Mouse (Mus musculus): ENCODE measurements around the gene Dync1i2. TPM values are rescaled to one million over a fixed set of nuclear protein-coding genes. Genes with fewer than 3 reads are reported as not detected.
A peak's percentile ranks its signal among the peaks of the same experiment; 100 is the strongest.

The Dync1i2 gene
- polyA plus RNA-seq, 1 experiment from 2014 or later = 190 TPM

DNA sequence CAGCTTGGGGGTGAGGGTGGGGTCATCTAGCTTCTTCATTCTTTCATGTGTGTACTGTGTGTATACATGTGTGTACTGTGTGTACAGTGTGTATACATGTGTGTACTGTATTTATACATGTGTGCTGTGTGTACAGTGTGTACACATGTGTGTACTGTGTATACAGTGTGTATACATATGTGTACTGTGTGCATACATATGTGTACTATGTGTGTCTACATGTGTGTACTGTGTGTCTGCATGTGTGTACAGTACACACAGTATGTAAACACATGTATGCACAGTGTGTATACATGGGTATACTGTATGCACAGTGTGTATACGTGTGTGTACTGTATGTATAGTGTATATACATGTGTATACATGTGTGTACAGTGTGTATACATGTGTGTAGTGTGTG is 70.5 kb downstream of the Dync1i2 start:
- Histone ChIP-seq H3K27ac (replicated peaks) (no peak overlapping the region), H3K4me3 (no peak overlapping the region), H3K4me1 (peaks cover 13% of the 10 kb centered on the region), H3K9me3 (no peaks in the 10 kb centered on the region), H3K27me3 (no peaks in the 10 kb centered on the region), H3K9ac (replicated peaks) (no peak overlapping the region), H3K36me3 (peaks cover 22% of the 10 kb centered on the region), H3K4me2 (replicated peaks) (no peak overlapping the region)
- 89% methylated on average over 1 of the region's 1 CpGs for WGBS
- ATAC-seq (replicated peaks) = peak; percentile 44; the same call in 1 of the 2 replicates

DNA sequence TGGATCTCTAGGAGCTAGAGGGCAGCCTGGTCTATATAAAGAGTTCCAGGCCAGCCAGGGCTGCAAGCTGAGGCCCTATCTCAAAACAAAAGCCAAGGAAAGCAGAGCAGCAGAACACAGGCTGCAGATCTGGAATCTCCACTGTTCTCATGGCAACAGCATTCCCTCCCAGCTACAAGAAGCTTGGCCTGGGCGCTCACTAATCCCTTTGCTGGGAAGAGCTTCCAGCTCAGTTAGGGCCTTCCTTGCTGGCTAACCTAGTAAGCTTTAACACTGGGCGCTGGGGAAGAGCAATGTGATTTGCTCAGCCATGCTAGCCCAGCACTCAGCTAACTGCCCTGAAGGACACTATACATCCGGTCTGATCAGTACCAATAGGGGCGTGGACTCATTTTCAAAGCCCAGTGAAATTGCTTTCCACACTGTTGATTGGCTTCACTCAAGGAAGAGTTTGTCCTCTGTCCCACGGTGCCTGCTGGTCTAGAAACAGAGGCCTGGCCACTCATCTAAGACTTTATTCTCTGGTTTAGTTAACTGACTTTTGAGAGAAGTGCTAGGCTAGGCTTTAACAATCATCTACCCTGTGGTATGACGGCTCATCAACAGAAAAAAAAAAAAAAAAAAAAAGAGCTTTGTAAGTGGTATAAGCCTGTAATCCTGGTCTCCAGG is 78.7 kb downstream of the Dync1i2 start:
- Histone ChIP-seq H3K4me2 (replicated peaks) (no peak overlapping the region), H3K27ac (replicated peaks) (no peak overlapping the region; the same call in 1 of the 2 replicates), H3K4me3 (no peak overlapping the region), H3K9me3 (no peaks in the 10 kb centered on the region), H3K9ac (replicated peaks) (no peak overlapping the region), H3K27me3 (no peaks in the 10 kb centered on the region), H3K36me3 (peaks cover 7% of the 10 kb centered on the region; the same call in 1 of the 2 replicates), H3K4me1 (peaks cover 21% of the 10 kb centered on the region)
- peak; percentile 63; the same call in 1 of the 2 replicates for ATAC-seq (replicated peaks)
- 41% methylated on average over 6 of the region's 6 CpGs for WGBS

- Histone ChIP-seq H3K9me3 (no peaks in the 10 kb centered on the region), H3K4me2 (replicated peaks) (no peak overlapping the region), H3K27me3 (no peaks in the 10 kb centered on the region), H3K4me3 (no peak overlapping the region), H3K27ac (replicated peaks) (no peak overlapping the region), H3K9ac (replicated peaks) (no peak overlapping the region), H3K4me1 (peaks cover 28% of the 10 kb centered on the region), H3K36me3 (peaks cover 6% of the 10 kb centered on the region; the same call in 1 of the 2 replicates)
- no peak for ATAC-seq (replicated peaks)
- WGBS = 68% methylated on average over 5 of the region's 5 CpGs
These were observed 80.1 kb downstream of the Dync1i2 start for GRCm38 (mm10) chr2:71291566-71291965.

GRCm38 (mm10) chr2:71293983-71294382 is 82.5 kb downstream of the Dync1i2 start:
- Histone ChIP-seq H3K4me3 (no peak overlapping the region), H3K4me1 (peaks cover 28% of the 10 kb centered on the region), H3K4me2 (replicated peaks) (no peak overlapping the region), H3K27me3 (no peaks in the 10 kb centered on the region), H3K36me3 (peaks cover 3% of the 10 kb centered on the region; the same call in 1 of the 2 replicates), H3K27ac (replicated peaks) (peak overlapping the region; percentile 65), H3K9ac (replicated peaks) (no peak overlapping the region), H3K9me3 (no peaks in the 10 kb centered on the region)
- no peak for ATAC-seq (replicated peaks)
- 51% methylated on average over 3 of the region's 3 CpGs for WGBS

GRCm38 (mm10) chr2:71294489-71294888 is 83.0 kb downstream of the Dync1i2 start:
- H3K27ac ChIP-seq (replicated peaks) = peak overlapping the region; percentile 65
- 15% methylated on average over 7 of the region's 7 CpGs for WGBS
- peaks cover 3% of the 10 kb centered on the region; the same call in 1 of the 2 replicates for H3K36me3 ChIP-seq
- ATAC-seq (replicated peaks) = no peak
- H3K4me1 ChIP-seq = peaks cover 28% of the 10 kb centered on the region
- H3K9me3 ChIP-seq = no peaks in the 10 kb centered on the region
- H3K4me3 ChIP-seq = no peak overlapping the region
- H3K9ac ChIP-seq (replicated peaks) = 0 out of 2 replicates have a peak overlapping the region, but pooled peaks have one; percentile 12
- no peak overlapping the region for H3K4me2 ChIP-seq (replicated peaks)
- no peaks in the 10 kb centered on the region for H3K27me3 ChIP-seq

- no peak overlapping the region for H3K27ac ChIP-seq (replicated peaks)
- H3K4me2 ChIP-seq (replicated peaks) = no peak overlapping the region
- no peak for ATAC-seq (replicated peaks)
- peaks cover 22% of the 10 kb centered on the region for H3K4me1 ChIP-seq
- no peaks in the 10 kb centered on the region for H3K27me3 ChIP-seq
- peaks cover 3% of the 10 kb centered on the region; the same call in 1 of the 2 replicates for H3K36me3 ChIP-seq
- H3K9ac ChIP-seq (replicated peaks) = no peak overlapping the region
- H3K4me3 ChIP-seq = no peak overlapping the region
- H3K9me3 ChIP-seq = no peaks in the 10 kb centered on the region
- WGBS = 58% methylated on average over 12 of the region's 12 CpGs
These were observed 84.3 kb downstream of the Dync1i2 start for GRCm38 (mm10) chr2:71295844-71296243.

DNA sequence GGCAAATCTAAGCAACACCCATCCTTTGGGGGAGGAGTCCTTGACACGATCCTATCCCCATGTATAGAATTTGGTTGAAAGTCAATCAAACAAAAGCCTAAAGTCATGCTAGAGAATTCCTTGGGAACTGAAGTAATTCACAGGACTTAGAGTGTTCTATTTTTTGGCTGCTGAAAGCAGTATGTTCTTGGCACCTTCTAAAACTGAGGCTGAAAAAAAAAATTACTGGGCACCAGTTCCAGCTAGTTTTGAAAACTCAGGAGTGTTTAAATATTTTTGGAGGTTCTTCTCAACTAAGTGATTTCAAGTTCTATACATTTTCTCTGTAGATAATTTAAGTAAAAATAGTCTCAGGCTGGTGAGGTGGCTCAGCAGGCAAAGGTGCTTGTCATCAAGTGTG is 86.0 kb downstream of the Dync1i2 start:
- Histone ChIP-seq H3K4me2 (replicated peaks) (no peak overlapping the region), H3K9me3 (no peaks in the 10 kb centered on the region), H3K36me3 (peaks cover 3% of the 10 kb centered on the region; the same call in 1 of the 2 replicates), H3K4me1 (peaks cover 32% of the 10 kb centered on the region), H3K27ac (replicated peaks) (no peak overlapping the region), H3K4me3 (no peak overlapping the region), H3K9ac (replicated peaks) (no peak overlapping the region), H3K27me3 (no peaks in the 10 kb centered on the region)
- ATAC-seq (replicated peaks) = no peak
- WGBS = 65% methylated on average over 1 of the region's 1 CpGs

DNA sequence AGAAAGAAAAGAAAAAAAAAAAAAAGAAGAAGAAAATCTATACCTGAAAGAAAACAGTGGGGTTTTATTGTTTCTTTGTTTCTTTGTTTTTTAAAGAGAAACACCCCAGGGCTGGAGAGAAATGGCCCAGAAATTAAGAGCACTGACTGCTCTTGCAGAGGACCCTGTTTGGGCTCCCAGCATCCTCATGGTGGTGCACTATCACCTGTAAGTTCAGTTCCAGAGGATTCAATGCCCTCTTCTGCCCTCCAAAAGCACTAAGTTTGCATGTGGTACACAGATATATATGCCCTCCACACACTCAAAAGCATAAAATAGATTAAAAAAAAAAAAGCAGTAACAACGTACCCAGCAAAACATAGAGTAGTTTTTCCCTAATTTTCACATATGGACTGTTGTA is 87.2 kb downstream of the Dync1i2 start:
- ATAC-seq (replicated peaks) = no peak
- 88% methylated on average over 1 of the region's 1 CpGs for WGBS
- no peak overlapping the region for H3K27ac ChIP-seq (replicated peaks)
- H3K4me3 ChIP-seq = no peak overlapping the region
- H3K36me3 ChIP-seq = peaks cover 3% of the 10 kb centered on the region; the same call in 1 of the 2 replicates
- no peaks in the 10 kb centered on the region for H3K9me3 ChIP-seq
- H3K4me1 ChIP-seq = peaks cover 42% of the 10 kb centered on the region
- no peak overlapping the region for H3K4me2 ChIP-seq (replicated peaks)
- H3K9ac ChIP-seq (replicated peaks) = no peak overlapping the region
- no peaks in the 10 kb centered on the region for H3K27me3 ChIP-seq

DNA sequence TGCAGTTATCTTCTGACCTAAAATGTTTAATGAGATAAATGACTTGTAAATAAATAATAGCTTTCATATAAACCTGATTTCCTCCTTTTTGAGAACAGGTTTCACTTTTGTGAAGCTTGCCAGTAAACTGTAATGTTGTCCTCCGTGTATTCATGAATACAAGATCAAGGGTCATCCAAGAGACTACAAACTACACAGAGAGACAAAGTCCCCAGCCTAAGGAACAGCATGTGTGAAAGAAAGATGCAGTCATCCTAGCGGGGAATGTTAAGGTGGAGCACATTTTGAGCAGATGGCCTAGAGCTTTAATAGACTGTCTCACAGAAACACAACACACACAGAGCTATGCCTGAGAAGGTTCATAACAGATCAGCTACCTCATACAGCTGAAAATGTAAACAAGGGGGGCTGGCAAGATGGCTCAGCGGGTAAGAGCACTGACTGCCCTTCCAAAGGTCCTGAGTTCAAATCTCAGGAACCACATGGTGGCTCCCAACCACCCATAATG is 90.7 kb downstream of the Dync1i2 start:
- peaks cover 6% of the 10 kb centered on the region for H3K36me3 ChIP-seq
- peak overlapping the region; percentile 52 for H3K27ac ChIP-seq (replicated peaks)

GRCm38 (mm10) chr2:71303221-71303620 is 91.7 kb downstream of the Dync1i2 start:
- H3K9me3 ChIP-seq = no peaks in the 10 kb centered on the region
- peaks cover 31% of the 10 kb centered on the region for H3K4me1 ChIP-seq
- H3K4me3 ChIP-seq = no peak overlapping the region
- no peak overlapping the region for H3K4me2 ChIP-seq (replicated peaks)
- H3K9ac ChIP-seq (replicated peaks) = no peak overlapping the region
- H3K27me3 ChIP-seq = no peaks in the 10 kb centered on the region
- no peak for ATAC-seq (replicated peaks)
- peaks cover 11% of the 10 kb centered on the region for H3K36me3 ChIP-seq
- H3K27ac ChIP-seq (replicated peaks) = no peak overlapping the region

More for the DNA sequence above, 90.7 kb downstream of the Dync1i2 start:
- ATAC-seq (replicated peaks) = peak; percentile 38; the same call in 1 of the 2 replicates
- H3K9ac ChIP-seq (replicated peaks) = no peak overlapping the region
- 47% methylated on average over 3 of the region's 3 CpGs for WGBS
- H3K9me3 ChIP-seq = no peaks in the 10 kb centered on the region
- no peaks in the 10 kb centered on the region for H3K27me3 ChIP-seq
- H3K4me2 ChIP-seq (replicated peaks) = no peak overlapping the region
- H3K4me1 ChIP-seq = peaks cover 31% of the 10 kb centered on the region
- H3K4me3 ChIP-seq = no peak overlapping the region

DNA sequence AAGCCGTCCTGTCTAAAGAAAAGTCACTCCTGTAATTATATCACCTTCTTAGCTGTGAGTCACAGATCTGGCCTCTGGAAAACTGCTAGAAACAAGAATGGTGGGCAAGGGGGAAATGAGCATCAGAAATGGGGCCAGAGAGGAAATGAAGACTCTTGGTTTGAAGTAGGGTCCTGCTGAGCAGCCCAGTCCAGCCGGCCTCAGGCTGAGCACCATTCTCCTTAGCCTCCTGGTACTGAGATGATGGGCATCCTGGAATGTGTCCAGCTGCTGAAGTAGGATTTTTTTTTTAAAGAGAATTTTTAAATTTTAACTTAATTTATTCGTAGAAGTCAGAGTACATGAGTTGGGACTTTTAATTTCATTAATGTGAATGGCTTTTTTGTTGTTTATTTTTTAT is 93.3 kb downstream of the Dync1i2 start:
- Histone ChIP-seq H3K27ac (replicated peaks) (peak overlapping the region; percentile 42; the same call in 1 of the 2 replicates), H3K27me3 (no peaks in the 10 kb centered on the region), H3K4me3 (no peak overlapping the region), H3K4me2 (replicated peaks) (no peak overlapping the region), H3K36me3 (peaks cover 11% of the 10 kb centered on the region), H3K9ac (replicated peaks) (no peak overlapping the region), H3K9me3 (no peaks in the 10 kb centered on the region), H3K4me1 (peaks cover 37% of the 10 kb centered on the region)
- ATAC-seq (replicated peaks) = peak; percentile 63; the same call in 1 of the 2 replicates
- 30% methylated on average over 3 of the region's 3 CpGs for WGBS

DNA sequence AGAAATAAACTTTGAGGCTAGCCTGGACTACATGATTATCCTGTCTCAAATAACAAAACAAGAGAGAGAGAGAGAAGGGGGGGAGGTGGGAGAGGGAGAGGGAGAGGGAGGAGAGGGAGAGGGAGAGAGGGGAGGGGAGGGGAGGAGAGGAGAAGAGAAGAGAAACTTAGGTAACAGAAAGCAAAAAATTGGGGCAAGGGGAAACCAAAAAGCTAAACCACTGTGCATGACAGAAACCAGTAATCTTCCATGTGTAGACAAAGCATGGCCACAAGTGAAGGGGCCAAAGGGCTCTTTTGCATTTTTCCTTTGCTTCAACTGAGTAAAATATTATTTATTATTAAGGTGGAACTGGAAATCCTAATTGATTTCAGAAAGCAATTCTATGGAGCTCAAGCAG is 94.9 kb downstream of the Dync1i2 start:
- no peak overlapping the region for H3K9ac ChIP-seq (replicated peaks)
- peaks cover 25% of the 10 kb centered on the region for H3K36me3 ChIP-seq
- H3K4me1 ChIP-seq = peaks cover 36% of the 10 kb centered on the region
- no peak for ATAC-seq (replicated peaks)
- no peaks in the 10 kb centered on the region for H3K27me3 ChIP-seq
- H3K4me3 ChIP-seq = no peak overlapping the region
- H3K4me2 ChIP-seq (replicated peaks) = no peak overlapping the region
- H3K9me3 ChIP-seq = no peaks in the 10 kb centered on the region
- H3K27ac ChIP-seq (replicated peaks) = no peak overlapping the region
